Mouse (Mus musculus): ENCODE measurements at regions not wholly inside any gene's neighbourhood (a gene's known extent, or its start where the extent isn't known, plus 50 kb on each side); places are given as distances from the start of the nearest gene placed in this dataset.
"Not testable (repeated sequence)": the region's sequence is repeated elsewhere in the genome, so short reads cannot be mapped to it uniquely, and the experiment has no call there.

- Histone ChIP-seq H3K27me3 (no peaks in the 10 kb centered on the region), H3K9ac (no peak overlapping the region), H3K4me2 (no peak overlapping the region), H3K4me1 (replicated peaks) (no peaks in the 10 kb centered on the region), H3K4me3 (no peak overlapping the region), H3K36me3 (no peaks in the 10 kb centered on the region), H3K9me3 (no peaks in the 10 kb centered on the region), H3K27ac (no peak overlapping the region)
- ATAC-seq (ENCODE audit: low FRiP score) = no peak
Observed at GRCm38 (mm10) chr1:80969927-80970326, 106.8 kb upstream of the Nyap2 start.

DNA sequence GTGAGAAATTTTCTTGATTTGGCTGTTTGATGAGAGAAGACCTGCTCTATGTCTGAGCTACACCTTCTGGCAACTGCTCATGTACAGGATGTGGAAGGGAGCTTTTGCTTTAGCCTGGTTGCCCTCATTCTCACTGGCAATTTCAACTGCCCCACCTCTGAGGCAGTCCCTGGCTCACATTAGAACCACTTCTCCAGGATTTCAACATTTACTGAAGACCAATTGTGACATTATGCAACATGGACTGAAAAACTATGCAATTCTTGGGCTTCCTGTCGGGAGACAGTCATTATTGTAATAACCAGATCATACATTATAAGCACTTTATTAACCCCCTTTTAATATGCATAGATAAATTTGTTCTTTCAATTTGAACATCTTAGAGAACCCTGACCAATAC, 107.6 kb upstream of the Nyap2 start:
- Histone ChIP-seq H3K36me3 (no peaks in the 10 kb centered on the region), H3K4me1 (replicated peaks) (no peaks in the 10 kb centered on the region)

GRCm38 (mm10) chr1:80965792-80966191, 111.0 kb upstream of the Nyap2 start:
- Histone ChIP-seq H3K4me1 (replicated peaks) (no peaks in the 10 kb centered on the region), H3K36me3 (no peaks in the 10 kb centered on the region), H3K27ac (no peak overlapping the region), H3K9me3 (no peaks in the 10 kb centered on the region), H3K4me3 (no peak overlapping the region), H3K9ac (no peak overlapping the region), H3K27me3 (no peaks in the 10 kb centered on the region), H3K4me2 (no peak overlapping the region)
- no peak for ATAC-seq (ENCODE audit: low FRiP score)
- WGBS = 83% methylated on average over 2 of the region's 2 CpGs

More for the DNA sequence above, 107.6 kb upstream of the Nyap2 start:
- WGBS = 73% methylated on average over 1 of the region's 1 CpGs
- Histone ChIP-seq H3K27ac (no peak overlapping the region), H3K9ac (no peak overlapping the region), H3K9me3 (no peaks in the 10 kb centered on the region), H3K27me3 (no peaks in the 10 kb centered on the region), H3K4me3 (no peak overlapping the region), H3K4me2 (no peak overlapping the region)
- no peak for ATAC-seq (ENCODE audit: low FRiP score)

DNA sequence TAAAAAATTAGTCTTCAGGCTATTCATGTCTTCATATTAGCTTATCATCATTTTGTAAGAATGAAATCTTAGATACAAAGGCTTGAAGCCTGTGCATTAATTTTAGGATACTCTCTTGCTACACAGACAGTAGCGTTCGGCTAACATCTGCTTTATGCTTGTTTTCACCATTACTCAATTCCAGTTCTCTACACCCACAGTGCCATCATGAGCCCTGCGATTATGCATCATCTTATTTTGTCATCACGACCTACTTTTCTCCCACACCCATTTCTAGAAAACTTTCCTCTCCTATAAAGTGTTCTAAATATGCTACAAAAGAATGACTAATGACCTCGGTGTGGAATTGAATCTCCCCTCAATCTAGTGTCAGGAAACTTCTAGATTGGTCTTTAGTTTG, 112.4 kb upstream of the Nyap2 start:
- ATAC-seq (ENCODE audit: low FRiP score) = no peak
- Histone ChIP-seq H3K4me3 (no peak overlapping the region), H3K4me1 (replicated peaks) (no peaks in the 10 kb centered on the region), H3K9ac (no peak overlapping the region), H3K4me2 (no peak overlapping the region), H3K27ac (no peak overlapping the region), H3K9me3 (no peaks in the 10 kb centered on the region), H3K27me3 (no peaks in the 10 kb centered on the region), H3K36me3 (no peaks in the 10 kb centered on the region)
- WGBS = 89% methylated on average over 5 of the region's 5 CpGs

DNA sequence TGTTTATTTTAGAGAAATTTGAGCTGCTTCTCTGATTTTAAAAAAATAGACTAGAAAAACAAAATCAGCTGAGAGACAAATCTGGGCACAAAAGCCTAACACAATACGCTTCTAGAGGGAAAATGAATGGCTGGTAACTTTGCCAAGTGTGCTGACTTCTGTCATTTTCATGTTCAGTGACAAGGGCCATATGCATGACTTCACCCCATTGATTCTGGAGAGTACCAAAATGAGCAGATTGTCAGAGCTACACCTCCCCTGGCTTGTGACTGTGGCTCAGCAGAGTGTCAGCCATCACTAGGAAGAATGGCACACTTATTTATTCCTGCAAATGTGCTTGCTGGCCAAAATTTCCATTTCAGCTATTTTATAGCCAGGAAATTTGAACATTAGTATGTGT, 112.9 kb upstream of the Nyap2 start:
- Histone ChIP-seq H3K4me3 (no peak overlapping the region), H3K4me2 (no peak overlapping the region), H3K9ac (no peak overlapping the region), H3K9me3 (no peaks in the 10 kb centered on the region), H3K4me1 (replicated peaks) (no peaks in the 10 kb centered on the region), H3K36me3 (no peaks in the 10 kb centered on the region), H3K27me3 (no peaks in the 10 kb centered on the region), H3K27ac (no peak overlapping the region)
- WGBS = 70% methylated on average over 1 of the region's 1 CpGs
- ATAC-seq (ENCODE audit: low FRiP score) = no peak

DNA sequence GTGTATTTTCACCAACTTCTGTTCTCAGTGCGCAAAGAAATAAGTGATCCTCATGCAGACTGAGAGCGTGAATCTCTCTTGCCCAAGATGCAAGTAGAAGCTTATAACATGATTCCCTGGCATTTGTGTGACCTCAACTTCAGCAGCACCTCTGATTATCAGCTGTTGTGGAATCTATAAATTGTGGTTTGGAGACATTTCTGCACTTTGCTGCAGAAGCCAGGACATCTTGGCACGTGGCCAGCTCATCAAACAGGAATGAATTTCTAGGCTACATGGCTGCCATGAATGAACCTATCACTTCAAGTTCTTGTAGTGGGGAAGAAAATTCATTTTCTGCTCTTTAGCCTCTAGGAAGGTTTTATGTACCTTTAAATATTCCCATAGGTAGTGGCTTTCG, 126.3 kb upstream of the Nyap2 start:
- no peak for ATAC-seq (ENCODE audit: low FRiP score)
- Histone ChIP-seq H3K36me3 (no peaks in the 10 kb centered on the region), H3K27ac (no peak overlapping the region), H3K27me3 (no peaks in the 10 kb centered on the region), H3K9ac (no peak overlapping the region), H3K4me3 (no peak overlapping the region), H3K4me2 (no peak overlapping the region), H3K4me1 (replicated peaks) (no peaks in the 10 kb centered on the region), H3K9me3 (no peaks in the 10 kb centered on the region)
- WGBS = 85% methylated on average over 4 of the region's 4 CpGs

DNA sequence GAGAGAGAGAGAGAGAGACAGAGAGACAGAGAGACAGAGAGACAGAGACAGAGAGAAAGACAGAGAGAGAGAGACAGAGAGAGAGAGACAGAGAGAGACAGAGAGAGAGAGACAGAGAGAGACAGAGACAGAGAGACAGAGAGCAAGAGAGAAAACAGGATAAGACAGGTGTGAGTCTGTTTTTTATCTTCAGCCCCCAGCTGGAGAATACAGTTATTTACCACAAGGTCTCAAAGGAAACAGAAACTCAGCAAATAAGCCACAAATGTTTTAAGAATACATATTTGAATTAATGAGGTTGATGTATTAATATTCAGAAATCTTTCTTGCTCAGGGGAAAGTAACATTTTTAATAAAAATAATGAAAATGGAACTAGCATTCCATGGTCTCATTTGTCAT, 130.7 kb upstream of the Nyap2 start:
- ATAC-seq (ENCODE audit: low FRiP score) = not testable (repeated sequence)

DNA sequence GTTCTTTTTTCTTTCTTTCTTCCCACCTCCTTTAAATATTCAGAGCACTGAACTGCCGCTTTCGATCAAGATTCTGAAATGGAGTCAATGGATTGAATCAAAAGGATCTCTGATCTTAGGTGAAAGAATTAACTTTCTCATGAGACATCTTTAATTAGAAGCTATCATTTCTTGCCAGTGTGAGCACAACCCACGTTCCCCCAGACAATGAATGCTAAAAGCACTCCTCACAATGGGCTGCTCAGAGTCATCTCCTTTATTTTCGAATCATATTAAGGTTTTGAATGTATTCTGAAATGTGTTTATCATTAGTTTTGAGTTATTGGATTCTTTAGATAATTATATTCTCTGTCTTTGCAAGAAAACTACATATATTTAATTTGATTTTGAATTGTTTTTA, 137.4 kb upstream of the Nyap2 start:
- Histone ChIP-seq H3K4me1 (replicated peaks) (no peaks in the 10 kb centered on the region), H3K27ac (no peak overlapping the region), H3K9ac (no peak overlapping the region), H3K36me3 (no peaks in the 10 kb centered on the region), H3K4me3 (no peak overlapping the region), H3K27me3 (no peaks in the 10 kb centered on the region), H3K4me2 (no peak overlapping the region), H3K9me3 (no peaks in the 10 kb centered on the region)
- ATAC-seq (ENCODE audit: low FRiP score) = no peak
- 71% methylated on average over 4 of the region's 4 CpGs for WGBS

More for the DNA sequence above, 130.7 kb upstream of the Nyap2 start:
- not testable (repeated sequence) for H3K9ac ChIP-seq; H3K36me3 ChIP-seq; H3K4me3 ChIP-seq; H3K4me2 ChIP-seq; H3K9me3 ChIP-seq; H3K4me1 ChIP-seq (replicated peaks); H3K27me3 ChIP-seq; H3K27ac ChIP-seq

- no peak overlapping the region for H3K4me2 ChIP-seq
- H3K4me1 ChIP-seq (replicated peaks) = no peaks in the 10 kb centered on the region
- ATAC-seq (ENCODE audit: low FRiP score) = no peak
- H3K27ac ChIP-seq = no peak overlapping the region
- no peaks in the 10 kb centered on the region for H3K36me3 ChIP-seq
- 84% methylated on average over 4 of the region's 4 CpGs for WGBS
- no peak overlapping the region for H3K4me3 ChIP-seq
- no peak overlapping the region for H3K9ac ChIP-seq
- no peaks in the 10 kb centered on the region for H3K9me3 ChIP-seq
- H3K27me3 ChIP-seq = no peaks in the 10 kb centered on the region
Observed at GRCm38 (mm10) chr1:80899281-80899680, 141.0 kb upstream of the Dock10 start.

- 87% methylated on average over 4 of the region's 4 CpGs for WGBS
- no peak overlapping the region for H3K27ac ChIP-seq
Observed at GRCm38 (mm10) chr1:80874140-80874849, 116.0 kb upstream of the Dock10 start.

DNA sequence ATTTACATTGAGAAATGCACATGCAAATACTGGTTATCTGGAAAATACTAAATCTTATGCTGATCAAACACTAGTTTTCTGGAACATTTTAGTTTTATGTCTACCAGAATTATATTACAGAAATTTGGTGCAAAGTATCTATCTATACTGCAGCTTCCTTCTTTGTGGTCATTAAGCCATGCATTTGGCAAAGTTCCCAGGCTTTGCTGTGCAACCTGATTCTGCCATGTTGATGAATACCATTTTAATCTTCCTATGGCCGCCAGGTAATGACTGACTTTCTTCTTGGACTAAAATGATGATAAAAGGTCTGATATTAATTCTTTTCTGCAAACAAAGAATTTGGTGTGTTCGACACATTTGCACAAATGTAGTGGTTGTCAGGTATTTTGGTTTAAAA, 115.3 kb upstream of the Dock10 start:
- Histone ChIP-seq H3K4me2 (no peak overlapping the region), H3K4me1 (replicated peaks) (no peaks in the 10 kb centered on the region), H3K27me3 (no peaks in the 10 kb centered on the region), H3K36me3 (no peaks in the 10 kb centered on the region), H3K9me3 (no peaks in the 10 kb centered on the region), H3K4me3 (no peak overlapping the region), H3K9ac (no peak overlapping the region), H3K27ac (no peak overlapping the region)
- ATAC-seq (ENCODE audit: low FRiP score) = no peak
- WGBS = 74% methylated on average over 2 of the region's 2 CpGs

More at GRCm38 (mm10) chr1:80874140-80874849, 116.0 kb upstream of the Dock10 start:
- Histone ChIP-seq H3K4me3 (no peak overlapping the region), H3K9ac (no peak overlapping the region), H3K27me3 (no peaks in the 10 kb centered on the region), H3K4me1 (replicated peaks) (no peaks in the 10 kb centered on the region), H3K9me3 (no peaks in the 10 kb centered on the region), H3K36me3 (no peaks in the 10 kb centered on the region), H3K4me2 (no peak overlapping the region)
- no peak for ATAC-seq (ENCODE audit: low FRiP score)

GRCm38 (mm10) chr1:80868805-80869204, 110.5 kb upstream of the Dock10 start:
- ATAC-seq (ENCODE audit: low FRiP score) = no peak
- Histone ChIP-seq H3K27me3 (no peaks in the 10 kb centered on the region), H3K36me3 (no peaks in the 10 kb centered on the region), H3K9me3 (no peaks in the 10 kb centered on the region), H3K27ac (no peak overlapping the region), H3K4me1 (replicated peaks) (no peaks in the 10 kb centered on the region), H3K4me3 (no peak overlapping the region), H3K9ac (no peak overlapping the region), H3K4me2 (no peak overlapping the region)

GRCm38 (mm10) chr1:80856981-80857380, 98.7 kb upstream of the Dock10 start:
- Histone ChIP-seq H3K36me3 (no peaks in the 10 kb centered on the region), H3K27me3 (no peaks in the 10 kb centered on the region), H3K9ac (no peak overlapping the region), H3K9me3 (no peaks in the 10 kb centered on the region), H3K27ac (no peak overlapping the region), H3K4me1 (replicated peaks) (peaks cover 5% of the 10 kb centered on the region; the same call in 1 of the 2 replicates), H3K4me2 (no peak overlapping the region), H3K4me3 (no peak overlapping the region)
- no peak for ATAC-seq (ENCODE audit: low FRiP score)
- WGBS = 84% methylated on average over 2 of the region's 2 CpGs

All from hindbrain, embryonic 13.5 days (tissue).